Mouse (Mus musculus) ES-E14 (cell line): ENCODE measurements at regions not wholly inside any gene's neighbourhood (a gene's known extent, or its start where the extent isn't known, plus 50 kb on each side); places are given as distances from the start of the nearest gene placed in this dataset.

Experiments used
- HCFC1 ChIP-seq: IDR thresholded peaks from 2 replicates; pipeline ENCODE4 v1.6.1; 2012; ENCODE audit warnings: low read length, inconsistent platforms, borderline replicate concordance; ENCODE audit not compliant: insufficient read depth
- MAFK ChIP-seq: IDR thresholded peaks from 2 replicates; pipeline ENCODE4 v1.6.1; 2014; ENCODE audit warnings: mild to moderate bottlenecking, low read depth, low read length, inconsistent platforms; ENCODE audit not compliant: insufficient read depth

DNA sequence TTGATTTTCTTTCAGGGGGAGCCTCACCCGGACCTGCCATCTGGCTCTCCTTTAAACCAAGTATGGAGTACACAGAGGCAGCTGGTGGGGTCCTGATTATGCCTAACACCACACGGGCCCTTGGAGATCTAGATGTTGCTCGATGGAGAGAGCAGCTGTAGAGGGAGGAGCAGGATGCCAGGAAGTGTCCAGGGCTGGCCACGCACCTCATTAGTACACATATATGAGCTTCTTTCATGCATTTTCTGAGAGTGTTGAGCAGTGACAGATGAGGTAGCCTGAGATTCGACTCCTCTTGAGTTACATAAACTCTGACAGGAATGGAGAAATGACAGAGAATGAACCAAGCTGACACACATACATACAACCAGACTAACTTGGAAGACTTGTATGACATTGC is 136.1 kb downstream of the Spata18 start:
- TF ChIP-seq MAFK = no peak
- TF ChIP-seq HCFC1 = no peak
